Mouse (Mus musculus) cerebellum, adult 2 months (tissue): ENCODE data around the gene Gpr183.

Experiments
- CTCF ChIP-seq: fragments of 200-500 bp; IDR thresholded peaks from 2 replicates; pipeline ENCODE4 v1.5.1; 2011; ENCODE audit warnings: low read depth, mild to moderate bottlenecking, control low read depth, low read length, moderate library complexity, borderline replicate concordance; ENCODE audit not compliant: insufficient read depth
- POLR2A ChIP-seq: fragments of 200-500 bp; IDR thresholded peaks from 2 replicates; pipeline ENCODE4 v1.6.1; 2011; ENCODE audit warnings: low read length, control low read depth, borderline replicate concordance; ENCODE audit not compliant: insufficient read depth

DNA sequence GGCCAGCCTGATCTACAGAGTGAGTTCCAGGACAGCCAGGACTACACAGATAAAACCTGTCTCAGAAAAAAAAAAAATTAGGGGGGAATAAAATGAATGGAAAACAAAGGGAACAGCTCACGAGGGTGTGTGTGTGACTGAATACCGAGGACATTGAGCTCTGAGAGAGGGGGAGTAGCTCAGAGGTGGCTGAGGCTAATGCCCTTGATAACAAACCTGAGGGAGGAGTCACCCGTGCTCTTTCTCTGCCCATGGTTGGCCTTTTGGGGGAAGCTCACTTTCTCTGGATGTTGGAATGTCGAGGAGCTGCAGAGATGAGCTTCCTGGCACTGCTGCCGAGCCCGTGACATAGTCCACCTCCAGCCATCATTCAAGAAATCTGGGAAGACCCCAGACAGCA, 4.0 kb downstream of the Gpr183 start:
- TF ChIP-seq POLR2A (no peak), CTCF (no peak)
